Mouse (Mus musculus): ENCODE measurements around the gene Hdac10. TPM values are rescaled to one million over a fixed set of nuclear protein-coding genes. Genes with fewer than 3 reads are reported as not detected.

Gene Hdac10
- polyA plus RNA-seq, 1 experiment = 4.6 TPM

DNA sequence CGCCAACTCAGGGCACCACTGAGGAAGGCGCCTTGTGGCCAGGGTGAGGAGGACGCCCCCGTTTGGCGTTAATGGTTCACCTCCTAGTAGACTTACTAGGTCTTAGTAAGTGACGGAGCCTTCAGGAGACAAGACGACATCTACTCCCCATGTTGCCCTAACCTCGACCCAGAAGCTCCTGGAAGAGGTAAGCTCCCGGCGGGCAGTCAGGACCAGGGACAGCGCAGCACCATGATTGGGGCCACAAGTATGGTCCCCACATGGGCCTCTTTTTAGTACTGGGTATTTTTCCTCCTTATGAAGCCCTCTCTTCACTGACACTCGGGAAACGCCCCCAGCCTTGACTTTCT is 21.5 kb upstream of the Hdac10 start:
- H3K36me3 ChIP-seq (ENCODE audit: control insufficient read depth, insufficient read depth, low read length, poor library complexity, severe bottlenecking) = 0 out of 2 replicates have a peak, but pooled peaks cover 2% of the 10 kb centered on the region
- peaks cover 2% of the 10 kb centered on the region for H3K4me1 ChIP-seq (ENCODE audit: control insufficient read depth, insufficient read depth, low read length)
- H3K27ac ChIP-seq (ENCODE audit: insufficient read depth, low read length) = no peak overlapping the region
- no peaks in the 10 kb centered on the region for H3K9me3 ChIP-seq (replicated peaks; ENCODE audit: control insufficient read depth, insufficient read depth, low read length, poor library complexity, severe bottlenecking)
- no peaks in the 10 kb centered on the region for H3K27me3 ChIP-seq (ENCODE audit: control insufficient read depth, insufficient read depth, low read length, poor library complexity, severe bottlenecking)
- TF ChIP-seq POLR2A (IDR thresholded peaks at IDR 0.05; ENCODE audit: insufficient read depth, low read length) (no peak), CTCF (IDR thresholded peaks at IDR 0.05; ENCODE audit: low read depth, low read length) (no peak), EP300 (IDR thresholded peaks at IDR 0.05; ENCODE audit: insufficient read depth, low read depth, low read length) (no peak)
- peak overlapping the region; percentile 76 for H3K9ac ChIP-seq (ENCODE audit: low read depth, poor library complexity, severe bottlenecking)
- peak overlapping the region; percentile 53 for H3K4me3 ChIP-seq (ENCODE audit: low read depth, low read length)

DNA sequence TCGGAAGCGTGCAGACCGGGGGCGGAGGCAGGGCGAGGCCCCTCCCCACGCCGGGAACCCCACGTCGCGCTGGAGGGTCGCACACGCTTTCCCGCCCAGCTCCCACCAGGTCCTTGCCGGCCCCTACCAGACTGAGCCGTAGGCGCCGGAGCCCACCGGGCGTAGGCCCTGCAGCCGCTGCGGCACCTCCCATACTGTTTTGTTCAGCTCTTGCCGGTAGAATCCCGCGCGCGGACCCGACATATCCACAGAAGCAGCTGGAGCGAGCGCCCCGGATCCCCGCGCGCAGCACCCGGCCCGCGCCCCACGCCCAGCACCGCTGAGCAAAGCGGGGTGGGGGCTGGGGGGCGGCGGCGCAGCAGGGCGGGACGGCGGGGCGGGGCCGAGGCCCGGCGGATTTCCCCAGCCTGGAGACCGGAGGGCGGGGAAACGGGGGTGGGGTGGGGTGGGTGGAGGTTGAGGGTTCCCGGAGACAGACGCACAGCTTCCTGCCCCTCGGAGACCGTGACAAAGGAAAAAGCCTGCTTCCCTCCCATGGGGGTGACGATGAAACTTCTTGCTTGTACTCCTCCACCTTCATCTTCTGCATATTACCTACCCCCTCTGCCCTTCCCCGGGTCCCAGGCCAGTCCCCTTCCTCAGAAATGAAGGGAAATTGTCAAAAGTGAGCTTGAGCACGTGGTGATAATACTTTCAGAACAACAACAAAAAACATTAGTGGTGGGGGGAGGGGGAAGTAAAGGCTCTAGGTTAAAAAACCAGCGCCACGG is 21.0 kb upstream of the Hdac10 start, which contains the start of gene Mapk11:
Gene Mapk11 (minus strand): TSS at position 358 of the 770 bp plus-strand sequence.
- Histone ChIP-seq H3K4me1 (ENCODE audit: control insufficient read depth, insufficient read depth, low read length) (peaks cover 2% of the 10 kb centered on the region), H3K27ac (ENCODE audit: insufficient read depth, low read length) (no peak within 1 kb of the TSS), H3K4me3 (ENCODE audit: low read depth, low read length) (peak within 1 kb of the TSS; percentile 70), H3K27me3 (ENCODE audit: control insufficient read depth, insufficient read depth, low read length, poor library complexity, severe bottlenecking) (no peaks in the 10 kb centered on the region), H3K36me3 (ENCODE audit: control insufficient read depth, insufficient read depth, low read length, poor library complexity, severe bottlenecking) (no peaks in the 10 kb centered on the region), H3K9ac (ENCODE audit: low read depth, poor library complexity, severe bottlenecking) (peak within 1 kb of the TSS; percentile 76), H3K9me3 (replicated peaks; ENCODE audit: control insufficient read depth, insufficient read depth, low read length, poor library complexity, severe bottlenecking) (no peaks in the 10 kb centered on the region)
- TF ChIP-seq EP300 (IDR thresholded peaks at IDR 0.05; ENCODE audit: insufficient read depth, low read depth, low read length) (no peak), POLR2A (IDR thresholded peaks at IDR 0.05; ENCODE audit: insufficient read depth, low read length) (no peak), CTCF (IDR thresholded peaks at IDR 0.05; ENCODE audit: low read depth, low read length) (no peak)

DNA sequence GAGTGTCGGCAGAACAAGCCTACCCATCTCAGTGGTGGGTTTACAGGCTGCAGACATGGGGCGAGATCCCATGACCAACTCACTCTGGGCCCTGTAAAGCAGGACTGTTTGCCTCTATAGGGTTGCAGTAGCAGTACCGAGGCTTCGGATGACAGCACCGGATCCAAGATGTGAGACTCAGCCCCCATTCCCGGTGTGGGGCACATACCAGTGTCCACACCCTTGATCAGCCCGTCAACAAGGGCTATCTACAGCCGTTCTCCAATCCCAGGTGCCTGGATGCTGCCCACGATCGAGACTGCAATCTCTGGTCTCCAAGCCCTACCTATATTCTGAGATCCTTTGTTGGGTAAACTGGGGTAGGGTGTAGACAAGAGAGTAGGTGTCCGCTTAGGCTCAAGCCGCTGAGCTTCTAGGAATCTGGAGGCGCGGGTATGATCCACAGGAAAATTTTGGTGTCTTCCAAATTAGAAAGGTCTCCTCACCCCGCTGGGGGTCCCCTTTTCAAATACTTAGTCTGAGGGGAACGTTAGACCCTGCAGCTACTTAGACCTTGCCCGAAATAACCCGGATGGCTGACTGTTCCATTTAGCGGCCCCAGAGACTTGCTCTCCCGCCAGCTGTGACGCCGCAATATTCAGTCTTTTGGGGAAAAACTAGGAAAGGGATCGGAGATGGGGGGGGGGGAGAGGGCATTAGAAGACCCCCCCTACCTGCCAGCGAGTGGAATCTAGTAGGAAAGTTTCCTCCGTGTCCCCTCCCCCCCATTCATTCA is 20.2 kb upstream of the Hdac10 start:
- Histone ChIP-seq H3K4me3 (ENCODE audit: low read depth, low read length) (peak overlapping the region; percentile 70), H3K9me3 (replicated peaks; ENCODE audit: control insufficient read depth, insufficient read depth, low read length, poor library complexity, severe bottlenecking) (no peaks in the 10 kb centered on the region), H3K27me3 (ENCODE audit: control insufficient read depth, insufficient read depth, low read length, poor library complexity, severe bottlenecking) (no peaks in the 10 kb centered on the region), H3K36me3 (ENCODE audit: control insufficient read depth, insufficient read depth, low read length, poor library complexity, severe bottlenecking) (no peaks in the 10 kb centered on the region), H3K27ac (ENCODE audit: insufficient read depth, low read length) (no peak overlapping the region), H3K9ac (ENCODE audit: low read depth, poor library complexity, severe bottlenecking) (peak overlapping the region; percentile 76), H3K4me1 (ENCODE audit: control insufficient read depth, insufficient read depth, low read length) (peaks cover 2% of the 10 kb centered on the region)
- TF ChIP-seq CTCF (IDR thresholded peaks at IDR 0.05; ENCODE audit: low read depth, low read length) = no peak
- no peak for TF ChIP-seq EP300 (IDR thresholded peaks at IDR 0.05; ENCODE audit: insufficient read depth, low read depth, low read length)
- TF ChIP-seq POLR2A (IDR thresholded peaks at IDR 0.05; ENCODE audit: insufficient read depth, low read length) = no peak

DNA sequence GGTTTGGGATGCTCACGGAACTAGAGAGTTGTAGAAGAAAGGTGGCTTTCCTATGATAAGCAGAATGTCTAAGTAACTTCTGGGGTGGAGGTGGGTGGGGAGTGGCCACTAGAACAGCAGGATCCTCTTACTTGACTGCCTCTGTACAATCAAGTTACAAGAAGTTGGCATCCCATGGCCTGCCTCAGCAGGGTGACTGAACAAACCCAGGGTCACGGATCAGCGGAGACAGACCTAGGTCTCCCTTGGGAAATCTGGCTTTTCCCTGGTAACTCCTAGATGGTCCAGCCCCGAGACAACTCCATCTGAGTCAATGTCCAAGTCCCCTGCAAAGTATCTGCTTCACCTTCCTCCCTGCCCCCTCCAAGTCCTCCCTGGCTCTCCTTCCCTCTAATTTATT is 19.4 kb upstream of the Hdac10 start:
- H3K27ac ChIP-seq (ENCODE audit: insufficient read depth, low read length) = no peak overlapping the region
- no peak overlapping the region for H3K9ac ChIP-seq (ENCODE audit: low read depth, poor library complexity, severe bottlenecking)
- no peak overlapping the region for H3K4me3 ChIP-seq (ENCODE audit: low read depth, low read length)
- H3K4me1 ChIP-seq (ENCODE audit: control insufficient read depth, insufficient read depth, low read length) = peaks cover 2% of the 10 kb centered on the region
- TF ChIP-seq POLR2A (IDR thresholded peaks at IDR 0.05; ENCODE audit: insufficient read depth, low read length) (no peak), CTCF (IDR thresholded peaks at IDR 0.05; ENCODE audit: low read depth, low read length) (no peak), EP300 (IDR thresholded peaks at IDR 0.05; ENCODE audit: insufficient read depth, low read depth, low read length) (no peak)
- no peaks in the 10 kb centered on the region for H3K9me3 ChIP-seq (replicated peaks; ENCODE audit: control insufficient read depth, insufficient read depth, low read length, poor library complexity, severe bottlenecking)
- no peaks in the 10 kb centered on the region for H3K27me3 ChIP-seq (ENCODE audit: control insufficient read depth, insufficient read depth, low read length, poor library complexity, severe bottlenecking)
- H3K36me3 ChIP-seq (ENCODE audit: control insufficient read depth, insufficient read depth, low read length, poor library complexity, severe bottlenecking) = no peaks in the 10 kb centered on the region

DNA sequence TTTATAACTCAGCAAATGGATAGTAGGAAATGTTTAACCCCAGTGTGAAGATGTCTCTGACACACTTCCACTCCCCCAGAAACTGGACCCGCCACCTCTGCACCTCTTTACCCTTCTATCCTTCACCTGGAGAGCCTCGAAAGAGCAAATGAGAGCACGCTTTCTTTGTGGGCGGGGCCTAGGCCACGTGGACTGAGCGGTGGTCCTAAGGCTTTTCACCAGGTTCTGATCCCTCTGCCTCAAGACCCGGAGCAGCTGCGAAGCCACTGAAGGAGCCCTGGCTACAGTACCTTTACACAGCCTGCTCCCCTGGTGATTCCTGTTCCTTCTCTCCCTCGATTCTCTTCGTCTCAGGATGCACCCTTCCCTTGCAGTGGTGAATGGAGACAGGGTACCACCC is 19.0 kb upstream of the Hdac10 start:
- Histone ChIP-seq H3K9ac (ENCODE audit: low read depth, poor library complexity, severe bottlenecking) (no peak overlapping the region), H3K27me3 (ENCODE audit: control insufficient read depth, insufficient read depth, low read length, poor library complexity, severe bottlenecking) (no peaks in the 10 kb centered on the region), H3K36me3 (ENCODE audit: control insufficient read depth, insufficient read depth, low read length, poor library complexity, severe bottlenecking) (no peaks in the 10 kb centered on the region), H3K4me3 (ENCODE audit: low read depth, low read length) (no peak overlapping the region), H3K27ac (ENCODE audit: insufficient read depth, low read length) (no peak overlapping the region), H3K9me3 (replicated peaks; ENCODE audit: control insufficient read depth, insufficient read depth, low read length, poor library complexity, severe bottlenecking) (no peaks in the 10 kb centered on the region), H3K4me1 (ENCODE audit: control insufficient read depth, insufficient read depth, low read length) (peaks cover 2% of the 10 kb centered on the region)
- TF ChIP-seq POLR2A (IDR thresholded peaks at IDR 0.05; ENCODE audit: insufficient read depth, low read length) (no peak), EP300 (IDR thresholded peaks at IDR 0.05; ENCODE audit: insufficient read depth, low read depth, low read length) (no peak), CTCF (IDR thresholded peaks at IDR 0.05; ENCODE audit: low read depth, low read length) (no peak)

DNA sequence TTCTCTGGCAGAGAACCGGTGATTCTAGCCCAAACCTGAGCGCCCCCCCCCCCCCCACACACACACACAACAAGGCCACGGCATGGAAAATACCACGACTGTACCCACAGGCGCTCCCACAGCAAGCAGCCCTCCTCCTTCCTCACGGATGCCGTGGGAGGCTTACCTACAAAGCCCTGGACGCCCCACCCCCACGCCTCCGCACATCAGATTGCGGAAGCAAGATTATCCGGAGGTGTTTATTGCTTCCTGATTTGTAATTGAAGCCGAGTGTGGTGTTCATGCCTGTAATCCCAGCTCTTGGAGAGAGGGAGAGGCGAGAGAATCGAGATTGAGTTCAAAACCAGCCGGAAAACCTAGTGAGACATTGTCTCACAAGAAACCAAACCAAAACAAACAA is 18.5 kb upstream of the Hdac10 start:
- peak overlapping the region; percentile 60 for H3K4me3 ChIP-seq (ENCODE audit: low read depth, low read length)
- no peaks in the 10 kb centered on the region for H3K36me3 ChIP-seq (ENCODE audit: control insufficient read depth, insufficient read depth, low read length, poor library complexity, severe bottlenecking)
- H3K9ac ChIP-seq (ENCODE audit: low read depth, poor library complexity, severe bottlenecking) = peak overlapping the region; percentile 6; the same call in 1 of the 2 replicates
- TF ChIP-seq CTCF (IDR thresholded peaks at IDR 0.05; ENCODE audit: low read depth, low read length) = no peak
- no peak for TF ChIP-seq EP300 (IDR thresholded peaks at IDR 0.05; ENCODE audit: insufficient read depth, low read depth, low read length)
- TF ChIP-seq POLR2A (IDR thresholded peaks at IDR 0.05; ENCODE audit: insufficient read depth, low read length) = no peak
- H3K9me3 ChIP-seq (replicated peaks; ENCODE audit: control insufficient read depth, insufficient read depth, low read length, poor library complexity, severe bottlenecking) = no peaks in the 10 kb centered on the region
- H3K27ac ChIP-seq (ENCODE audit: insufficient read depth, low read length) = no peak overlapping the region
- peaks cover 2% of the 10 kb centered on the region for H3K4me1 ChIP-seq (ENCODE audit: control insufficient read depth, insufficient read depth, low read length)
- H3K27me3 ChIP-seq (ENCODE audit: control insufficient read depth, insufficient read depth, low read length, poor library complexity, severe bottlenecking) = no peaks in the 10 kb centered on the region
